Mouse (Mus musculus): ENCODE data around the gene Eps15l1.

DNA sequence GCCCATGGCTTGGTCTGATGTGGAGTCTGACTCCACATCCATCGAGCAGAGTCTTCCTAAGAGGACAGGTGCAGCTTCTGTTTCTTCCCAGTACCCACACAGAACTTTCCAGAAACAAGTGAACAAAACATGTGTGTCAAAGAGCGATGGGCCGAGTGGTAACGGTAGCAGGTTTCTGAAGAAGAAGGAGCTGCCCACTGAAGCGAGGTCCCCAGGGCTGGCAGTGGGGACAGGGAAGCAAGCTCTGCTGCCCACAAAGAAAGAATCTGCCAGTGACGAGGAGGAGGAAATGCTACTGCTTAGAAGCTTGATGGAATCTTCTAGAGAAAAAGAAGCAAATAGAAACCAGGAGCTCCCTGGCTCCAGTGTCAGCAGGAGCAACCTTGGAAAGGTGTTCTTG lies 23.8 kb upstream of the Eps15l1 start:
- TF ChIP-seq CTCF (IDR thresholded peaks at IDR 0.05; ENCODE audit: low read depth) (no peak), EP300 (IDR thresholded peaks at IDR 0.05; ENCODE audit: low read depth) (no peak)

Measured in liver, embryonic 14.5 days (tissue).